Mouse (Mus musculus) T-helper 1 cell (primary cell): ENCODE data around the gene Rarb.

Source experiments
- in situ Hi-C: fragments of 300-600 bp; cut with MboI, MseI; formaldehyde crosslinking; loops from one replicate; pipeline ENCODE4 v1.15.1; 2025; ENCODE audit warnings: high pct_unique_total_duplicates

The Rarb gene

DNA sequence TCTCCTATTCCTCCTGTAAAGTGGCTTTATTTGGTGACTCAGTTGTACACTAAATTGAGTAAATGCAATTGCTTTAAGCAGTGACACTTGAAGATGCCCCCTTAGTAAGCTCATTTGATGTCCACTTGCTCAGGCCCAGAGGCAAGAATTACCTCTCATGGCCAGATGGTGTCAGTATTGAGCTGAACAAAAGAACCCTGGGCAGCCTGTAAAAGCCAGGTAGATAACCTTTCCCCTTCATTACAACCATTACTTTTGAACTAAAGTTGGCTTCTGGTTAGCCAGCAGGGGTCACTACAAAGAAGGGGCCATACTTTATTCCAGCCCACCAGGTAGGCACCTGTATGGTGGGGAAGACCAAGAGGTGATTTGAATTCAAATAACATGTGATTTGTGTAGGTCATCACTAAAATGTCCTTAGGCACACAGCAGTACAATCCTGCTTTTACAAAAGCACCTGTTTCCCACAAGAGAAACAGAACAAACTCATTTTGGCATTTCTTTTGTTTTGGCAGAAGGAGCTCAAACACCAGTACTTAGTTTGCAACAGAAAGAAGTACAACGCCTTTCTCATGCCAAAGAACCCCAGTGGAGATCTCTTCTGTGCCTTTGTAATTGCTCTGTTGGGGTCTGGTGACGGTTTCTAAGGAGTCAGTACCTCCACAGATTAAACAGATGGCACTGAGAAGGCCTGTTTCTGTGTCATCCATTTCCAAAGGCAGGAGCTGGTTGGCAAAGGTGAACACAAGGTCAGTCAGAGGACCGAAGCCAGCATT, 384.4 kb downstream of the Rarb start:
- in situ Hi-C loops: loop anchor here (5.0 kb wide), 2 partner anchors 968 to 1758 kb away; no protein-coding TSS in a partner anchor

DNA sequence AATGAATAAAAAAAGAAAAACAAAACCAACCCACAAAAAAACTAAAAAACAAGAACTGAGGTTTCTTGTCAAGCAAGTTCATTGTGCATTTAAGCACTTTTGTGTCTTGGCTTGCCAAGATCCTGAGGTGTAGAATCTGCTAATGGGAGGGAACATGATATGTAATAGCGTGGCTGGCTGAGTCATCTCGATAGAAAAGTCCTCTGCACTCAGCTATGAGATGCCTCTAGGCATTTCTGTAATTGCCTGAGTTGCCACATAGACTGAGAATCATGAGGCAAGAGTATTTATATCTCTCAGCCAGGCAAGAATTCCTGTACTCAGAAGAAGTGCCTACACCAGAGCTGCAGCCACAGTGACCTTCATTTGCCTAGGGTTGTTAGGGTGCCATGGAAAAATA, 385.8 kb downstream of the Rarb start:
- in situ Hi-C loops: no loop called here

DNA sequence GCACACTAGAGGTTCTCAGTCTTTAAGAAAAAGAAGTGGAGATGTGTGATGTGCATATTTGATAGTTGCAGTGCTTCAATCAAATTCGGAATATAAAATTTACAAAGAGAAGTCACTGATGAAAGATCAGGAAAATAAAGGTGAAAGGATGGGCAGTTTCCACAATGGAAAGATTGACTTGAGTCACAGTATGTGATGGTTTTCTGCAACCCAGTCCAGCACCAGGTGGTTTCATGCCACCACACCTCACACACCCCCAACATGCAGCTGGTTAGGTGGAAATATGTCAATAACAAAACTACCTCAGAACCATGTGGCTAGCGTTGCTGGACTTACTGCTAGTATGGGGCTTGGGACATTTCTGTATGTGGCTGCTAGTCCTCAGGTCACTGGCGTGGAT, 386.4 kb downstream of the Rarb start:
- in situ Hi-C loops: no loop called here

DNA sequence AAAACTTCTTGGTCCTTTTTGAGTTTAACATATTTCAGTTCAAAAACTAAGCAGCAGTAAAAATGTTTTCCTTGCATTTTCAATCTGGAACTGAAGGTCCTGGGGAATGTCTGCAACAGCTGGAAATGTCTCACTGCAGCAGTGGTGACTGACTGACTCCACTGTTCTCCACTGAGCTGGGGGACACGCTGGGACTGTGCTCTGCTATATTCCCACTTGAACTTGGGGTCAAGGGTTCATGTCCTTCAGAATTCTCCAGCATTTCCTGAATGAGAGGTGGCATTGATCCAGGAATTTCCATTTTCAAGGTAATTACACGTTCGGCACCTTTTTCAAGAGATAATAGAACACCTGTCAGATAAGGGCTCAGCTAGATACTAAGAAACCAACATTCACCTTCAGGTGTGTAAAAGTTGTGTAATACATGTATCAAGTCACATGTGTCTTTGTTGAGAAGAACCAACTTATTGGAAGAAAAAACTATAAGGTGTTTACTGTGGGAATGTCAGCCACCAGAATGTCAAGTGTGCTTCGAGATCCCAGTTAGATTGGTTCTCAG, 386.9 kb downstream of the Rarb start:
- in situ Hi-C loops: no loop called here

DNA sequence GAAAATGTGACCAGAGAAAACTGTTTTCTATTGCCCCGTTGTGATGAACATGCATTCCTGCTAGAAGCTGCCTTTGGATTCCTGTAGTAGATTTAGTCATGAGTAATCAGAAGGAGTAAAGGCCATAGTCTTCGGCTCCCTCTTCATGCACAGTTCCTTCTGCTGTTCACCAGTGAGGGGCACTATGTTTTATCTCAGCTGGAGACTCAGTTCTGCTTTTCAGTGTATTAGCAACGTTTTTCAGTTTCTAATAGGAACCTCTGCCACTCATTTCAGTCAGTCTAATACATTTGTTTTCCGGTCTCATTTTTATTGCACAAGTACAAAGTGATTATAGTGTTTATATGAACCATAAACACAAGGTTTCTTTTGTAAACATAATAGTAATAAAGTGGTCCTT, 391.4 kb downstream of the Rarb start:
- in situ Hi-C loops: no loop called here

DNA sequence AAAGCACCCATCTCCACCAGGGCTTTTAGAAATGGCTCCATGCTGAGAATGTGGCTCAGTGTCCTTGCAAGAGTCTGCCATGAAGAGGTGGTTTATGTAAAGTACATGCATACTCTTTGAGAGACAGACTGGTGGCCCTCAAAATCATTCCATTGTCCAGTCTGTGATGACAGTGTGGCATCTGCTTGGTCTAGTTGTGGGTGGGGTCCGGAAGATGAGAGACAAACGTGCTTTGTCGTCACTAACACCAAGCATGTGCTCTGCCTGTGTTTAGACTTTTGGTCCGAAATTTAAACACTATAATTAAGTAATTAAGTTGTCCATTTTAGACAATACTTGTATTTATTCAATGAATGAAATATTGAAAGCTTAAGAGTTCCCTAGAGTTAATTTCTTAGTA, 404.8 kb downstream of the Rarb start:
- in situ Hi-C loops: loop anchor here (25.0 kb wide), 1 partner anchor 1652 kb away; no protein-coding TSS in a partner anchor

DNA sequence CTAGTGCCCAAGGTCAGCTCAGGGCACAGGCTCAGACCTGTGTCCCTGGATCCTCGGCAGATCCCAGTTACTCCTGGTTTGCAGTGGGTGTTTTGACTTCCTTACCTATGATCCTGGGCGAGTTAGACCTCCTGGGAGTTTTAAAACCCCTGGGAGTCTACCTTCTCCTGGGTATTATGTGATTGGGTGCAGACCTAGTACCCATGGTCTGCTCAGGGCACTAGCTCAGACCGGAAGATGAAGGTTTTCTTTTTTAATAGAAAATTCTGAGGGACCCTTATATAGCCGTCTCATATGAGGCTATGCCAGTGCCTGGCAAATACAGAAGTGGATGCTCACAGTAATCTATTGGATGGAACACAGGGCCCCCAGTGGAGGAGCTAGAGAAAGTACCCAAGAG, 413.8 kb downstream of the Rarb start:
- in situ Hi-C loops: loop anchor here (25.0 kb wide), 1 partner anchor 1643 kb away; no protein-coding TSS in a partner anchor

DNA sequence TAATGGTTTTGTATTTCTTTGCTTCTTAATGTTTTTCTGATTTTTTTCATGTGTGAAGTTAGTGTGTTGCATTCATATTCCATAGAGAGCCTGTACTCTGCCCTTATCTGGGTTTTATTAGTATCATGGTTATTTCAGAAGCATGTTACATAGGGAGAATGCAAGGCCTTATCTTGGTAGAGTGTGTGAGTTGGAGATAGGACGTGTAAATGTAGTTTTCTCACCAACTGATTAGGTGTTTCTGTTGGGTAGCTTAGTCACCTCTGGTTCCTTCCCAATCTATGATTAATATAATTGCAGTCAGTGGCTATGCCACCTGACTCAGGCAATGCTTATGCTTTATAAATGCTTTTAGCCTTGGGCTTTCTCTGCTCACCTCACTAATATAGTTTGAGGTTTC, 434.2 kb downstream of the Rarb start:
- in situ Hi-C loops: loop anchor here (10.0 kb wide), 1 partner anchor 1880 kb away; no protein-coding TSS in a partner anchor
